10 mouse cellular contexts compared by ENCODE assay signal in the genomic region with DNA sequence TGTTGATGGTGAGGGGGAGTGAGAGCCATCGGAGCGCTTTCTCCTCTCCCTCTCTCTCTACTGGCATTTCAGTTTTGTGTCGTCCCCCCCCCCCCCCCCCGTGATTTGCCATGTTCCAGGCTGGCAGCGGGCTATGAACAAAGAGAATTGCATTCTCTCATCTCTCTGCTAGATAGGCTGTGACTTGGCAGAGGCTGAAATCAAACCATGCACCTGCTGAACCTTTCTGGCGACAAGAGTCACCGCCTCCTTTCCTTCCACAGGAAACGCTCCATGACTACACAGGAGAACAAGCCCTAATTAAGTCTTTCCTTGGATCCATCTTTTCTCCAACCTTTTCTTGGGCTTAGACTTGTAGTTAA. TPM values are rescaled to one million over a fixed set of nuclear protein-coding genes. Genes with fewer than 3 reads are reported as not detected.
DNase-seq lines count a peak whose midpoint lies in the region; ATAC-seq lines count a peak whose summit lies in the region.
"Had no signal": no experiment of that assay in that cellular context is flagged by ENCODE, and none has a peak within 500 bp of the region (broad histone marks: within the 10 kb centered on the region; RNA-seq: fewer than 3 reads in every experiment).

No protein-coding gene starts in this region.

- H3K9ac ChIP-seq in kidney, embryonic 16.5 days (replicated peaks; ENCODE audit: low read length) = peak overlapping the region; percentile 46
- H3K9ac ChIP-seq in forebrain, embryonic 12.5 days = peak overlapping the region; percentile 27; the same call in 1 of the 2 replicates
- H3K9ac ChIP-seq in limb, embryonic 13.5 days = no peak overlapping the region
- H3K9ac ChIP-seq: liver, embryonic 14.5 days had no signal

- H3K36me3 ChIP-seq in kidney, embryonic 16.5 days (ENCODE audit: insufficient read depth, low read length) = no peaks in the 10 kb centered on the region
- H3K36me3 ChIP-seq in forebrain, embryonic 12.5 days (replicated peaks) = no peaks in the 10 kb centered on the region
- no peaks in the 10 kb centered on the region for H3K36me3 ChIP-seq in limb, embryonic 13.5 days
- H3K36me3 ChIP-seq: G1E had no signal

- no peaks in the 10 kb centered on the region for H3K27me3 ChIP-seq in kidney, embryonic 16.5 days (ENCODE audit: insufficient read depth, low read length)
- H3K27me3 ChIP-seq in forebrain, embryonic 12.5 days = no peaks in the 10 kb centered on the region
- H3K27me3 ChIP-seq in limb, embryonic 13.5 days = no peaks in the 10 kb centered on the region; the same call in 1 of the 2 replicates

- peaks cover 15% of the 10 kb centered on the region for H3K4me1 ChIP-seq in kidney, embryonic 16.5 days (ENCODE audit: insufficient read depth, low read length)
- peaks cover 12% of the 10 kb centered on the region for H3K4me1 ChIP-seq in forebrain, embryonic 12.5 days
- peaks cover 6% of the 10 kb centered on the region for H3K4me1 ChIP-seq in limb, embryonic 13.5 days

- H3K9me3 ChIP-seq in kidney, embryonic 16.5 days (ENCODE audit: low read length) = no peaks in the 10 kb centered on the region
- H3K9me3 ChIP-seq in forebrain, embryonic 12.5 days = no peaks in the 10 kb centered on the region
- H3K9me3 ChIP-seq in limb, embryonic 13.5 days = no peaks in the 10 kb centered on the region

- H3K4me3 ChIP-seq in kidney, embryonic 16.5 days (ENCODE audit: low read length) = no peak overlapping the region; the same call in 1 of the 2 replicates
- 0 out of 2 replicates have a peak overlapping the region, but pooled peaks have one; percentile 1 for H3K4me3 ChIP-seq in forebrain, embryonic 12.5 days (replicated peaks)
- no peak overlapping the region for H3K4me3 ChIP-seq in limb, embryonic 13.5 days

- DNase-seq in kidney, postnatal 25 days = no peak
- peak; percentile 49 for DNase-seq in MN1 (ENCODE audit: low spot score)
- no peak for DNase-seq in adrenal gland, postnatal 10 days
- no peak for DNase-seq in right cerebral cortex, adult 2 months (ENCODE audit: low spot score in 2 of 2)
- DNase-seq: adrenal gland, adult 8-10 months had no signal

- H3K27ac ChIP-seq in kidney, embryonic 16.5 days (ENCODE audit: low read length) = peak overlapping the region; percentile 43; the same call in 1 of the 2 replicates
- H3K27ac ChIP-seq in forebrain, embryonic 12.5 days = no peak overlapping the region; the same call in 1 of the 2 replicates
- no peak overlapping the region for H3K27ac ChIP-seq in limb, embryonic 13.5 days
- H3K27ac ChIP-seq: liver, embryonic 14.5 days had no signal

- 19% methylated on average over 6 of the region's 8 CpGs for WGBS in kidney, embryonic 16.5 days
- WGBS in forebrain, embryonic 12.5 days = 34% methylated on average over 6 of the region's 8 CpGs
- 47% methylated on average over 6 of the region's 8 CpGs for WGBS in limb, embryonic 13.5 days

- peak overlapping the region; percentile 46 for H3K4me2 ChIP-seq in kidney, embryonic 16.5 days (replicated peaks; ENCODE audit: low read depth, low read length)
- peak overlapping the region; percentile 46 for H3K4me2 ChIP-seq in forebrain, embryonic 12.5 days
- 0 out of 2 replicates have a peak overlapping the region, but pooled peaks have one; percentile 22 for H3K4me2 ChIP-seq in limb, embryonic 13.5 days (replicated peaks)

- no peak for ATAC-seq in kidney, embryonic 16.5 days (ENCODE audit: low FRiP score, low TSS enrichment)
- ATAC-seq in forebrain, embryonic 12.5 days (ENCODE audit: low FRiP score) = no peak
- no peak for ATAC-seq in limb, embryonic 13.5 days (ENCODE audit: low FRiP score, low read depth)

RNA-seq across cellular contexts. Expression of a gene that starts 6.1 kb away (rescaled TPM):
- polyA plus RNA-seq in kidney, embryonic 16.5 days (2015; fragmentation: Nextera tagmentation; extraction: Ambion mirVana) = 8.4 and 8.7 TPM in 2 replicates
- 18.6 and 19.5 TPM in 2 replicates for polyA plus RNA-seq in forebrain, embryonic 12.5 days (2016; fragmentation: Nextera tagmentation; extraction: Ambion mirVana)
- 4.8 and 4.9 TPM in 2 replicates for polyA plus RNA-seq in limb, embryonic 13.5 days (2015; fragmentation: Nextera tagmentation; extraction: Ambion mirVana)
- 10 to 100 TPM in 1 of 2 experiments, 1 to 10 TPM in 1; 9.5 to 12.6 TPM for total RNA-seq in adrenal gland, postnatal 10 days (2021)
- polyA plus RNA-seq: G1E had no signal

RNA-seq across cellular contexts. Expression of a gene that starts 26.3 kb away (rescaled TPM):
- 0.87 and 1.1 TPM in 2 replicates for polyA plus RNA-seq in kidney, embryonic 16.5 days (2015; fragmentation: Nextera tagmentation; extraction: Ambion mirVana)
- 0.05 TPM in 1 of 2 replicates, not detected in the other for polyA plus RNA-seq in forebrain, embryonic 12.5 days (2016; fragmentation: Nextera tagmentation; extraction: Ambion mirVana)
- 0.65 and 1.1 TPM in 2 replicates for polyA plus RNA-seq in limb, embryonic 13.5 days (2015; fragmentation: Nextera tagmentation; extraction: Ambion mirVana)
- 1 to 10 TPM; 9.6 to 9.9 TPM for total RNA-seq in adrenal gland, postnatal 10 days (2021)
